Mouse (Mus musculus) neural tube, embryonic 11.5 days (tissue): ENCODE measurements at regions not wholly inside any gene's neighbourhood (a gene's known extent, or its start where the extent isn't known, plus 50 kb on each side); places are given as distances from the start of the nearest gene placed in this dataset.

Experiments used
- ATAC-seq: fragments of 200-750 bp; cut with Nextera tagmentation; 2 replicates; pipeline ENCODE4 v1.8.0; 2017; ENCODE audit warnings: moderate number of reproducible peaks, mild to moderate bottlenecking, moderate TSS enrichment, moderate library complexity; ENCODE audit not compliant: insufficient read depth, low FRiP score, low TSS enrichment
- DNase-seq: peaks from one replicate; pipeline ENCODE4 v3.0.0-alpha.2; 2015; ENCODE audit warnings: low spot score
- H3K27ac ChIP-seq: fragments of 300-500 bp; sonication (generic); 2 replicates; pipeline ENCODE4 v1.5.1; 2014; ENCODE audit warnings: low read depth, mild to moderate bottlenecking, low read length
- H3K27me3 ChIP-seq: fragments of 300-500 bp; sonication (generic); 2 replicates; pipeline ENCODE4 v1.6.1; 2014; ENCODE audit warnings: mild to moderate bottlenecking, low read length, mixed read lengths; ENCODE audit not compliant: control insufficient read depth, insufficient read depth
- H3K36me3 ChIP-seq: fragments of 300-500 bp; sonication (generic); 2 replicates; pipeline ENCODE4 v1.6.1; 2014; ENCODE audit warnings: mild to moderate bottlenecking, low read length, moderate library complexity, mixed read lengths; ENCODE audit not compliant: control insufficient read depth, insufficient read depth
- H3K4me1 ChIP-seq: fragments of 300-500 bp; sonication (generic); 2 replicates; pipeline ENCODE4 v1.6.1; 2014; ENCODE audit warnings: low read length, mixed read lengths; ENCODE audit not compliant: control insufficient read depth, insufficient read depth
- H3K4me2 ChIP-seq: fragments of 300-500 bp; sonication (generic); 2 replicates; pipeline ENCODE4 v1.6.1; 2014; ENCODE audit warnings: low read depth, mild to moderate bottlenecking, moderate library complexity
- H3K4me3 ChIP-seq: fragments of 300-500 bp; sonication (generic); 2 replicates; pipeline ENCODE4 v1.5.1; 2014; ENCODE audit warnings: low read depth, low read length
- H3K9ac ChIP-seq: fragments of 300-500 bp; sonication (generic); 2 replicates; pipeline ENCODE4 v1.6.1; 2014; ENCODE audit warnings: mild to moderate bottlenecking, low read length
- H3K9me3 ChIP-seq: fragments of 300-500 bp; sonication (generic); 2 replicates; pipeline ENCODE4 v1.6.1; 2016; ENCODE audit warnings: low read length; ENCODE audit not compliant: control insufficient read depth
- WGBS: fragments of 180-500 bp; shearing (Covaris S2); extraction: QIAGEN DNeasy Blood & Tissue Kit; methylation state at CpG from one replicate; pipeline ENCODE4 v1.1.7; 2014; 5-methylcytosine and 5-hydroxymethylcytosine counted together

DNA sequence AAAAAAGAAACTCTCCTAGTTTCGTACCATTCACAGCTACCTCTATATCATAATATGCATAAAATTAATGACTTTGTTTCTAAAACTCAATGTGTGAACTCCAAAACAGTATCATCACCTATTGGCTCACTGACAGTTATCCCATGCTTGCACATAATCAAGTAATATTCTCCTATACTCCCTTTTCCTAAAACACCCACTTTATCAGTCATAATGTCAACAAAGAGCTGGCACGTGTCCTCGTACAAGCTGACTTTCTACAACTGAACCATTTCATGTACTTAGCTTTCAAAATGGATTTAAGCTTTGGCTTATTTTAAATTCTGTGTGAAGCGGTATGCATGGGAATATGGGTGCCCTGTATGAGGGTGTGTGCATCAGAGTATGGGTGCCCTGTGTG, 58.0 kb upstream of the Golim4 start:
- Histone ChIP-seq H3K36me3 (no peaks in the 10 kb centered on the region), H3K9me3 (no peaks in the 10 kb centered on the region), H3K27ac (no peak overlapping the region), H3K4me2 (no peak overlapping the region), H3K27me3 (no peaks in the 10 kb centered on the region), H3K9ac (no peak overlapping the region), H3K4me1 (no peaks in the 10 kb centered on the region), H3K4me3 (no peak overlapping the region)
- DNase-seq (no peak), ATAC-seq (no peak)
- WGBS = 93% methylated on average over 4 of the region's 4 CpGs

GRCm38 (mm10) chr3:76008564-76009183, 51.9 kb upstream of the Golim4 start:
- no peaks in the 10 kb centered on the region for H3K36me3 ChIP-seq
- H3K27me3 ChIP-seq = no peaks in the 10 kb centered on the region
- H3K9me3 ChIP-seq = no peaks in the 10 kb centered on the region
- 25% methylated on average over 3 of the region's 3 CpGs for WGBS
- ATAC-seq (peak; percentile 35; the same call in 1 of the 2 replicates), DNase-seq (peak; percentile 15)
- no peak overlapping the region for H3K27ac ChIP-seq
- H3K9ac ChIP-seq = no peak overlapping the region
- H3K4me2 ChIP-seq = no peak overlapping the region
- no peaks in the 10 kb centered on the region for H3K4me1 ChIP-seq
- no peak overlapping the region for H3K4me3 ChIP-seq
